Mouse (Mus musculus) hindbrain, embryonic 12.5 days (tissue): Measurements from ENCODE around the gene Ccnjl. TPM values are rescaled to one million over a fixed set of nuclear protein-coding genes. Genes with fewer than 3 reads are reported as not detected.
A peak's percentile ranks its signal among the peaks of the same experiment; 100 is the strongest.

ENCODE experiments used
- ATAC-seq: fragments of 200-750 bp; cut with Nextera tagmentation; 2 replicates; pipeline ENCODE4 v1.8.0; 2017; ENCODE audit warnings: moderate TSS enrichment; ENCODE audit not compliant: low FRiP score
- H3K27ac ChIP-seq: fragments of 300-500 bp; sonication (generic); 2 replicates; pipeline ENCODE4 v1.5.1; 2016; ENCODE audit warnings: mild to moderate bottlenecking
- H3K27me3 ChIP-seq: fragments of 300-500 bp; sonication (generic); 2 replicates; pipeline ENCODE4 v1.6.1; 2016; ENCODE audit warnings: mild to moderate bottlenecking
- H3K36me3 ChIP-seq: fragments of 300-500 bp; sonication (generic); 2 replicates; pipeline ENCODE4 v1.6.1; 2016; ENCODE audit warnings: mild to moderate bottlenecking
- H3K4me1 ChIP-seq: fragments of 300-500 bp; sonication (generic); 2 replicates; pipeline ENCODE4 v1.6.1; 2016
- H3K4me2 ChIP-seq: fragments of 300-500 bp; sonication (generic); replicated peaks from 2 replicates; pipeline ENCODE4 v1.6.1; 2016; ENCODE audit warnings: mild to moderate bottlenecking
- H3K4me3 ChIP-seq: fragments of 300-500 bp; sonication (generic); 2 replicates; pipeline ENCODE4 v1.5.1; 2016; ENCODE audit warnings: mild to moderate bottlenecking
- H3K9ac ChIP-seq: fragments of 300-500 bp; sonication (generic); 2 replicates; pipeline ENCODE4 v1.6.1; 2016; ENCODE audit warnings: mild to moderate bottlenecking, moderate library complexity
- H3K9me3 ChIP-seq: fragments of 300-500 bp; sonication (generic); replicated peaks from 2 replicates; pipeline ENCODE4 v1.6.1; 2016; ENCODE audit warnings: mild to moderate bottlenecking
- WGBS: fragments of 180-500 bp; shearing (Covaris S2); methylation state at CpG from one replicate; pipeline ENCODE4 v1.1.7; 2016; 5-methylcytosine and 5-hydroxymethylcytosine counted together
- polyA plus RNA-seq: library from polyadenylated mRNA; unstranded; fragments of >200 nt; fragmentation: Nextera tagmentation; extraction: Ambion mirVana; gene quantifications from 2 replicates; pipeline ENCODE4 v1.2.1, GENCODE M21; 2016

Ccnjl gene
- polyA plus RNA-seq, 1 experiment from 2014 or later: 29.6 TPM

GRCm38 (mm10) chr11:43556538-43556937 lies 28.0 kb downstream of the Ccnjl start:
- 90% methylated on average over 11 of the region's 11 CpGs for WGBS
- H3K9me3 ChIP-seq: no peaks in the 10 kb centered on the region
- ATAC-seq: no peak
- H3K27me3 ChIP-seq: no peaks in the 10 kb centered on the region
- H3K9ac ChIP-seq: no peak overlapping the region
- H3K4me2 ChIP-seq: no peak overlapping the region
- no peak overlapping the region for H3K4me3 ChIP-seq
- H3K36me3 ChIP-seq: peaks cover 25% of the 10 kb centered on the region
- 0 out of 2 replicates have a peak overlapping the region, but pooled peaks have one; percentile 8 for H3K27ac ChIP-seq
- peaks cover 12% of the 10 kb centered on the region for H3K4me1 ChIP-seq

- 8% methylated on average over 5 of the region's 6 CpGs for WGBS
Observed at GRCm38 (mm10) chr11:43559515-43560292, 31.1 kb downstream of the Ccnjl start.

GRCm38 (mm10) chr11:43563654-43564244 lies 35.2 kb downstream of the Ccnjl start:
- no peaks in the 10 kb centered on the region for H3K27me3 ChIP-seq
- peak overlapping the region; percentile 60 for H3K27ac ChIP-seq
- peaks cover 33% of the 10 kb centered on the region for H3K4me1 ChIP-seq
- no peaks in the 10 kb centered on the region for H3K9me3 ChIP-seq
- WGBS: 71% methylated on average over 10 of the region's 10 CpGs
- H3K9ac ChIP-seq: no peak overlapping the region
- peaks cover 6% of the 10 kb centered on the region for H3K36me3 ChIP-seq
- no peak overlapping the region for H3K4me3 ChIP-seq
- ATAC-seq: no peak
- H3K4me2 ChIP-seq: no peak overlapping the region

More at GRCm38 (mm10) chr11:43559515-43560292, 31.1 kb downstream of the Ccnjl start:
- Histone ChIP-seq H3K9ac (no peak overlapping the region), H3K27me3 (no peaks in the 10 kb centered on the region), H3K4me2 (no peak overlapping the region), H3K27ac (peak overlapping the region; percentile 66), H3K9me3 (no peaks in the 10 kb centered on the region), H3K36me3 (peaks cover 26% of the 10 kb centered on the region), H3K4me3 (no peak overlapping the region), H3K4me1 (peaks cover 17% of the 10 kb centered on the region)
- ATAC-seq: peak; percentile 80

GRCm38 (mm10) chr11:43565414-43565813 lies 36.8 kb downstream of the Ccnjl start:
- H3K4me3 ChIP-seq: no peak overlapping the region
- ATAC-seq: no peak
- H3K4me2 ChIP-seq: no peak overlapping the region
- no peak overlapping the region for H3K9ac ChIP-seq
- H3K4me1 ChIP-seq: peaks cover 32% of the 10 kb centered on the region
- peaks cover 6% of the 10 kb centered on the region; the same call in 1 of the 2 replicates for H3K36me3 ChIP-seq
- no peaks in the 10 kb centered on the region for H3K27me3 ChIP-seq
- peak overlapping the region; percentile 58 for H3K27ac ChIP-seq
- WGBS: 43% methylated on average over 2 of the region's 2 CpGs
- H3K9me3 ChIP-seq: no peaks in the 10 kb centered on the region

- peaks cover 6% of the 10 kb centered on the region; the same call in 1 of the 2 replicates for H3K36me3 ChIP-seq
- no peak overlapping the region for H3K9ac ChIP-seq
- WGBS: 6% methylated on average over 8 of the region's 8 CpGs
- no peaks in the 10 kb centered on the region for H3K9me3 ChIP-seq
- peaks cover 32% of the 10 kb centered on the region for H3K4me1 ChIP-seq
- no peaks in the 10 kb centered on the region for H3K27me3 ChIP-seq
- H3K27ac ChIP-seq: peak overlapping the region; percentile 58
- no peak overlapping the region for H3K4me3 ChIP-seq
- H3K4me2 ChIP-seq: no peak overlapping the region
- 0 out of 2 replicates have a peak, but pooled peaks have one; percentile 26 for ATAC-seq
Observed at GRCm38 (mm10) chr11:43565852-43566251, 37.3 kb downstream of the Ccnjl start.

GRCm38 (mm10) chr11:43566696-43567095 lies 38.1 kb downstream of the Ccnjl start:
- WGBS: 75% methylated on average over 5 of the region's 5 CpGs
- H3K9ac ChIP-seq: no peak overlapping the region

GRCm38 (mm10) chr11:43568263-43568662 lies 39.7 kb downstream of the Ccnjl start:
- H3K27me3 ChIP-seq: no peaks in the 10 kb centered on the region
- ATAC-seq: no peak
- no peaks in the 10 kb centered on the region for H3K36me3 ChIP-seq
- WGBS: 67% methylated on average over 5 of the region's 5 CpGs
- H3K4me3 ChIP-seq: no peak overlapping the region
- H3K9me3 ChIP-seq: no peaks in the 10 kb centered on the region
- H3K27ac ChIP-seq: no peak overlapping the region
- no peak overlapping the region for H3K9ac ChIP-seq
- no peak overlapping the region for H3K4me2 ChIP-seq
- H3K4me1 ChIP-seq: peaks cover 43% of the 10 kb centered on the region

More at GRCm38 (mm10) chr11:43566696-43567095, 38.1 kb downstream of the Ccnjl start:
- Histone ChIP-seq H3K27me3 (no peaks in the 10 kb centered on the region), H3K27ac (peak overlapping the region; percentile 58; the same call in 1 of the 2 replicates), H3K4me3 (no peak overlapping the region), H3K36me3 (peaks cover 6% of the 10 kb centered on the region; the same call in 1 of the 2 replicates), H3K4me1 (peaks cover 37% of the 10 kb centered on the region), H3K9me3 (no peaks in the 10 kb centered on the region), H3K4me2 (no peak overlapping the region)
- ATAC-seq: no peak

GRCm38 (mm10) chr11:43569188-43569587 lies 40.6 kb downstream of the Ccnjl start:
- Histone ChIP-seq H3K27me3 (no peaks in the 10 kb centered on the region), H3K9me3 (no peaks in the 10 kb centered on the region), H3K4me3 (no peak overlapping the region), H3K4me2 (no peak overlapping the region), H3K36me3 (no peaks in the 10 kb centered on the region), H3K4me1 (peaks cover 38% of the 10 kb centered on the region), H3K9ac (no peak overlapping the region), H3K27ac (no peak overlapping the region)
- WGBS: 92% methylated on average over 5 of the region's 5 CpGs
- no peak for ATAC-seq

- H3K36me3 ChIP-seq: no peaks in the 10 kb centered on the region
- H3K4me1 ChIP-seq: peaks cover 38% of the 10 kb centered on the region
- H3K9ac ChIP-seq: no peak overlapping the region
- no peaks in the 10 kb centered on the region for H3K27me3 ChIP-seq
- H3K27ac ChIP-seq: peak overlapping the region; percentile 49
- no peaks in the 10 kb centered on the region for H3K9me3 ChIP-seq
- no peak overlapping the region for H3K4me2 ChIP-seq
- WGBS: 79% methylated on average over 11 of the region's 11 CpGs
- no peak for ATAC-seq
- no peak overlapping the region for H3K4me3 ChIP-seq
Observed at GRCm38 (mm10) chr11:43569595-43569994, 41.0 kb downstream of the Ccnjl start.

- 14% methylated on average over 3 of the region's 3 CpGs for WGBS
Observed at GRCm38 (mm10) chr11:43575061-43575375, 46.4 kb downstream of the Ccnjl start.

GRCm38 (mm10) chr11:43575376-43576151 lies 47.0 kb downstream of the Ccnjl start:
- H3K9me3 ChIP-seq: no peaks in the 10 kb centered on the region
- H3K27me3 ChIP-seq: no peaks in the 10 kb centered on the region
- H3K9ac ChIP-seq: peak overlapping the region; percentile 47
- H3K27ac ChIP-seq: peak overlapping the region; percentile 92
- peak overlapping the region; percentile 25 for H3K4me2 ChIP-seq
- WGBS: 6% methylated on average over 9 of the region's 9 CpGs
- no peak overlapping the region for H3K4me3 ChIP-seq
- peak; percentile 88 for ATAC-seq
- peaks cover 14% of the 10 kb centered on the region for H3K36me3 ChIP-seq
- peaks cover 30% of the 10 kb centered on the region for H3K4me1 ChIP-seq

More at GRCm38 (mm10) chr11:43575061-43575375, 46.4 kb downstream of the Ccnjl start:
- H3K9ac ChIP-seq: peak overlapping the region; percentile 47; the same call in 1 of the 2 replicates
- peaks cover 10% of the 10 kb centered on the region for H3K36me3 ChIP-seq
- H3K27me3 ChIP-seq: no peaks in the 10 kb centered on the region
- H3K27ac ChIP-seq: peak overlapping the region; percentile 92
- peaks cover 33% of the 10 kb centered on the region for H3K4me1 ChIP-seq
- H3K4me2 ChIP-seq: peak overlapping the region; percentile 25
- ATAC-seq: peak; percentile 9
- no peak overlapping the region for H3K4me3 ChIP-seq
- no peaks in the 10 kb centered on the region for H3K9me3 ChIP-seq
